Mouse (Mus musculus): ENCODE measurements around the gene Glcci1.

- no peak for TF ChIP-seq CTCF (conservative IDR thresholded peaks at IDR 0.05; ENCODE audit: low read length)
- no peak for TF ChIP-seq NANOG (IDR thresholded peaks at IDR 0.05; ENCODE audit: borderline replicate concordance, low read length)
- no peak for TF ChIP-seq POU5F1 (IDR thresholded peaks at IDR 0.05; ENCODE audit: borderline replicate concordance, low read length)
Measured at GRCm38 (mm10) chr6:8639526-8639925, 130.1 kb downstream of the Glcci1 start.
